Mouse (Mus musculus) embryonic facial prominence, embryonic 15.5 days (tissue): ENCODE data around the gene Gm11111. TPM values are rescaled to one million over a fixed set of nuclear protein-coding genes. Genes with fewer than 3 reads are reported as not detected.

Experiments
- ATAC-seq: fragments of 200-750 bp; cut with Nextera tagmentation; 2 replicates; pipeline ENCODE4 v1.8.0; 2017; ENCODE audit warnings: low read depth, moderate TSS enrichment; ENCODE audit not compliant: insufficient number of reproducible peaks, low FRiP score, low TSS enrichment
- H3K27ac ChIP-seq: fragments of 300-500 bp; sonication (generic); replicated peaks from 2 replicates; pipeline ENCODE4 v1.5.1; 2015; ENCODE audit warnings: mild to moderate bottlenecking, inconsistent platforms
- H3K27me3 ChIP-seq: fragments of 300-500 bp; sonication (generic); 2 replicates; pipeline ENCODE4 v1.6.1; 2015; ENCODE audit warnings: inconsistent platforms
- H3K36me3 ChIP-seq: fragments of 300-500 bp; sonication (generic); 2 replicates; pipeline ENCODE4 v1.6.1; 2015; ENCODE audit warnings: mild to moderate bottlenecking, inconsistent platforms
- H3K4me1 ChIP-seq: fragments of 300-500 bp; sonication (generic); 2 replicates; pipeline ENCODE4 v1.6.1; 2015; ENCODE audit warnings: inconsistent platforms
- H3K4me2 ChIP-seq: fragments of 300-500 bp; sonication (generic); replicated peaks from 2 replicates; pipeline ENCODE4 v1.6.1; 2015; ENCODE audit warnings: mild to moderate bottlenecking, inconsistent platforms
- H3K4me3 ChIP-seq: fragments of 300-500 bp; sonication (generic); replicated peaks from 2 replicates; pipeline ENCODE4 v1.5.1; 2015; ENCODE audit warnings: mild to moderate bottlenecking, inconsistent platforms
- H3K9ac ChIP-seq: fragments of 300-500 bp; sonication (generic); 2 replicates; pipeline ENCODE4 v1.6.1; 2015; ENCODE audit warnings: inconsistent platforms
- H3K9me3 ChIP-seq: fragments of 300-500 bp; sonication (generic); replicated peaks from 2 replicates; pipeline ENCODE4 v1.6.1; 2016; ENCODE audit warnings: inconsistent platforms
- WGBS: fragments of 180-500 bp; shearing (Covaris S2); methylation state at CpG from one replicate; pipeline ENCODE4 v1.1.7; 2015; 5-methylcytosine and 5-hydroxymethylcytosine counted together
- polyA plus RNA-seq: library from polyadenylated mRNA; unstranded; fragments of >200 nt; fragmentation: Nextera tagmentation; extraction: Ambion mirVana; gene quantifications from 2 replicates; pipeline ENCODE4 v1.2.1, GENCODE M21; 2015

The Gm11111 gene
- polyA plus RNA-seq, 1 experiment from 2014 or later, result not detected

GRCm38 (mm10) chr5:98582051-98582450 lies 29.6 kb downstream of the Gm11111 start:
- no peak overlapping the region for H3K27ac ChIP-seq
- H3K4me1 ChIP-seq, result no peaks in the 10 kb centered on the region
- ATAC-seq, result no peak
- 88% methylated on average over 3 of the region's 3 CpGs for WGBS
- no peak overlapping the region for H3K4me3 ChIP-seq
- H3K27me3 ChIP-seq, result no peaks in the 10 kb centered on the region
- H3K4me2 ChIP-seq, result no peak overlapping the region
- no peaks in the 10 kb centered on the region for H3K36me3 ChIP-seq
- H3K9ac ChIP-seq, result no peak overlapping the region
- H3K9me3 ChIP-seq, result no peaks in the 10 kb centered on the region

GRCm38 (mm10) chr5:98585915-98586314 lies 33.4 kb downstream of the Gm11111 start:
- no peaks in the 10 kb centered on the region for H3K9me3 ChIP-seq
- no peak for ATAC-seq
- H3K27me3 ChIP-seq, result no peaks in the 10 kb centered on the region
- H3K4me1 ChIP-seq, result no peaks in the 10 kb centered on the region
- no peak overlapping the region for H3K9ac ChIP-seq
- H3K36me3 ChIP-seq, result no peaks in the 10 kb centered on the region
- no peak overlapping the region for H3K4me2 ChIP-seq
- no peak overlapping the region for H3K27ac ChIP-seq
- no peak overlapping the region for H3K4me3 ChIP-seq

Other genes starting within 250 kb of the Gm11111 start
- gene Cfap299, start 223.4 kb upstream of the Gm11111 start, polyA plus RNA-seq, result 3.2 and 7.5 TPM in 2 replicates